Mouse (Mus musculus) myocyte (in vitro differentiated cells): ENCODE data around the gene Misp. TPM values are rescaled to one million over a fixed set of nuclear protein-coding genes. Genes with fewer than 3 reads are reported as not detected.
A peak's percentile ranks its signal among the peaks of the same experiment; 100 is the strongest.

Source experiments
- H3K27me3 ChIP-seq: one replicate; pipeline ENCODE4 v1.6.1; 2011; ENCODE audit not compliant: control insufficient read depth, insufficient read depth, insufficient read length
- H3K36me3 ChIP-seq: one replicate; pipeline ENCODE4 v1.6.1; 2011; ENCODE audit not compliant: control insufficient read depth, insufficient read depth
- H3K4me2 ChIP-seq: one replicate; pipeline ENCODE4 v1.6.1; 2011; ENCODE audit warnings: low read depth, control low read depth
- H3K4me3 ChIP-seq: one replicate; pipeline ENCODE4 v1.5.1; 2011; ENCODE audit warnings: mild to moderate bottlenecking, control low read depth, moderate library complexity
- H3K79me2 ChIP-seq: one replicate; pipeline ENCODE4 v1.6.1; 2011; ENCODE audit not compliant: control insufficient read depth, insufficient read depth
- H3ac ChIP-seq: one replicate; pipeline ENCODE4 v1.6.1; 2011; ENCODE audit not compliant: control insufficient read depth, insufficient read length
- CEBPB ChIP-seq: IDR thresholded peaks from 2 replicates; pipeline ENCODE4 v1.6.1; 2011; ENCODE audit warnings: mild to moderate bottlenecking, moderate library complexity; ENCODE audit not compliant: poor library complexity, insufficient read depth, severe bottlenecking
- E2F4 ChIP-seq: IDR thresholded peaks from one replicate; pipeline ENCODE4 v1.6.1; 2011; ENCODE audit warnings: mild to moderate bottlenecking, control low read depth, moderate library complexity; ENCODE audit not compliant: insufficient read depth
- MAX ChIP-seq: IDR thresholded peaks from one replicate; pipeline ENCODE4 v1.6.1; 2011; ENCODE audit warnings: low read depth, mild to moderate bottlenecking, control low read depth
- MYOD1 ChIP-seq, 3 experiments: IDR thresholded peaks; one replicate each; pipeline ENCODE4 v1.6.1; 2011; ENCODE audit warnings: control low read depth in 2 of 3, low read depth in 2 of 3, mild to moderate bottlenecking in 2 of 3, moderate library complexity in 1 of 3; ENCODE audit not compliant: insufficient read length in 2 of 3, control insufficient read depth in 1 of 3
- MYOG ChIP-seq, 3 experiments: IDR thresholded peaks; one replicate each; pipeline ENCODE4 v1.6.1; 2011; ENCODE audit warnings: control low read depth in 2 of 3, low read depth in 2 of 3, mild to moderate bottlenecking in 2 of 3; ENCODE audit not compliant: insufficient read length in 2 of 3, control insufficient read depth in 1 of 3, insufficient read depth in 1 of 3
- POLR2A ChIP-seq: IDR thresholded peaks from one replicate; pipeline ENCODE4 v1.6.1; 2011; ENCODE audit warnings: low read depth, mild to moderate bottlenecking, control low read depth, moderate library complexity; ENCODE audit not compliant: insufficient read length
- POLR2AphosphoS2 ChIP-seq: IDR thresholded peaks from one replicate; pipeline ENCODE4 v1.6.1; 2011; ENCODE audit warnings: low read depth, control low read depth; ENCODE audit not compliant: insufficient read length
- REST ChIP-seq: IDR thresholded peaks from one replicate; pipeline ENCODE4 v1.6.1; 2011; ENCODE audit warnings: mild to moderate bottlenecking, control low read depth, moderate library complexity; ENCODE audit not compliant: insufficient read depth, insufficient read length
- SRF ChIP-seq: IDR thresholded peaks from one replicate; pipeline ENCODE4 v1.6.1; 2011; ENCODE audit warnings: low read depth; ENCODE audit not compliant: control insufficient read depth, insufficient read length
- TCF12 ChIP-seq: IDR thresholded peaks from one replicate; pipeline ENCODE4 v1.6.1; 2011; ENCODE audit warnings: mild to moderate bottlenecking, control low read depth; ENCODE audit not compliant: poor library complexity, insufficient read depth, severe bottlenecking
- TCF3 ChIP-seq: IDR thresholded peaks from one replicate; pipeline ENCODE4 v1.6.1; 2011; ENCODE audit warnings: low read depth, control low read depth; ENCODE audit not compliant: insufficient read length
- USF1 ChIP-seq: IDR thresholded peaks from one replicate; pipeline ENCODE4 v1.6.1; 2011; ENCODE audit warnings: low read depth, mild to moderate bottlenecking, control low read depth, moderate library complexity
- polyA plus RNA-seq: library from polyadenylated mRNA; unstranded; fragments of >200 nt; fragmentation: generic; extraction: Trizol; gene quantifications from one replicate; pipeline ENCODE4 v1.2.1, GENCODE M21; 2012; ENCODE audit warnings: missing spikeins

Misp gene
- polyA plus RNA-seq, 1 experiment: 0.06 TPM

- H3K36me3 ChIP-seq: peaks cover 23% of the 10 kb centered on the region
- H3ac ChIP-seq: peak overlapping the region; percentile 83
- peaks cover 56% of the 10 kb centered on the region for H3K79me2 ChIP-seq
- H3K4me3 ChIP-seq: peak overlapping the region; percentile 98
- H3K27me3 ChIP-seq: no peaks in the 10 kb centered on the region
- peak overlapping the region; percentile 96 for H3K4me2 ChIP-seq
- TF ChIP-seq MYOD1 (IDR thresholded peaks at IDR 0.05; ENCODE audit: control insufficient read depth in 1 of 3, insufficient read length in 2 of 3, low read depth in 2 of 3) (no peak), E2F4 (no peak), MYOG (IDR thresholded peaks at IDR 0.05; ENCODE audit: control insufficient read depth in 1 of 3, insufficient read depth in 1 of 3, insufficient read length in 2 of 3, low read depth in 2 of 3) (no peak), REST (no peak), SRF (no peak), POLR2AphosphoS2 (peak; percentile 73), TCF3 (no peak), MAX (no peak)
These were observed 34.9 kb downstream of the Misp start for GRCm38 (mm10) chr10:79855558-79856184.

GRCm38 (mm10) chr10:79856280-79856679, 35.5 kb downstream of the Misp start:
- TF ChIP-seq REST: no peak
- no peak for TF ChIP-seq MYOG (IDR thresholded peaks at IDR 0.05; ENCODE audit: control insufficient read depth in 1 of 3, insufficient read depth in 1 of 3, insufficient read length in 2 of 3, low read depth in 2 of 3)
- no peak for TF ChIP-seq TCF12
- no peak for TF ChIP-seq SRF
- no peak for TF ChIP-seq MAX
- TF ChIP-seq TCF3: no peak
- TF ChIP-seq CEBPB: no peak
- TF ChIP-seq MYOD1 (IDR thresholded peaks at IDR 0.05; ENCODE audit: control insufficient read depth in 1 of 3, insufficient read length in 2 of 3, low read depth in 2 of 3): no peak
- no peak for TF ChIP-seq E2F4
- TF ChIP-seq POLR2A: no peak
- TF ChIP-seq USF1: no peak
- TF ChIP-seq POLR2AphosphoS2: no peak
- peak overlapping the region; percentile 98 for H3K4me3 ChIP-seq
- H3K4me2 ChIP-seq: peak overlapping the region; percentile 96
- peaks cover 29% of the 10 kb centered on the region for H3K36me3 ChIP-seq
- no peaks in the 10 kb centered on the region for H3K27me3 ChIP-seq
- H3K79me2 ChIP-seq: peaks cover 59% of the 10 kb centered on the region
- H3ac ChIP-seq: peak overlapping the region; percentile 83

- peak overlapping the region; percentile 98 for H3K4me3 ChIP-seq
- peak overlapping the region; percentile 83 for H3ac ChIP-seq
- H3K79me2 ChIP-seq: peaks cover 63% of the 10 kb centered on the region
- H3K36me3 ChIP-seq: peaks cover 35% of the 10 kb centered on the region
- H3K4me2 ChIP-seq: peak overlapping the region; percentile 96
- no peak for TF ChIP-seq TCF12
- no peak for TF ChIP-seq REST
- TF ChIP-seq SRF: no peak
- TF ChIP-seq USF1: no peak
- no peak for TF ChIP-seq MYOD1 (IDR thresholded peaks at IDR 0.05; ENCODE audit: control insufficient read depth in 1 of 3, insufficient read length in 2 of 3, low read depth in 2 of 3)
- TF ChIP-seq E2F4: no peak
- no peak for TF ChIP-seq POLR2A
- no peak for TF ChIP-seq MAX
- TF ChIP-seq TCF3: no peak
- TF ChIP-seq MYOG (IDR thresholded peaks at IDR 0.05; ENCODE audit: control insufficient read depth in 1 of 3, insufficient read depth in 1 of 3, insufficient read length in 2 of 3, low read depth in 2 of 3): no peak
- TF ChIP-seq POLR2AphosphoS2: no peak
- no peaks in the 10 kb centered on the region for H3K27me3 ChIP-seq
These were observed 36.1 kb downstream of the Misp start for GRCm38 (mm10) chr10:79856704-79857451.

- peak overlapping the region; percentile 96 for H3K4me2 ChIP-seq
- H3K27me3 ChIP-seq: no peaks in the 10 kb centered on the region
- H3K4me3 ChIP-seq: peak overlapping the region; percentile 98
- peaks cover 41% of the 10 kb centered on the region for H3K36me3 ChIP-seq
- TF ChIP-seq TCF12: no peak
- TF ChIP-seq E2F4: no peak
- no peak for TF ChIP-seq USF1
- no peak for TF ChIP-seq TCF3
- no peak for TF ChIP-seq MAX
- peak; percentile 30 for TF ChIP-seq POLR2A
- TF ChIP-seq SRF: no peak
- TF ChIP-seq REST: no peak
- no peak for TF ChIP-seq MYOG (IDR thresholded peaks at IDR 0.05; ENCODE audit: control insufficient read depth in 1 of 3, insufficient read depth in 1 of 3, insufficient read length in 2 of 3, low read depth in 2 of 3)
- no peak for TF ChIP-seq MYOD1 (IDR thresholded peaks at IDR 0.05; ENCODE audit: control insufficient read depth in 1 of 3, insufficient read length in 2 of 3, low read depth in 2 of 3)
- TF ChIP-seq CEBPB: no peak
- peak; percentile 11 for TF ChIP-seq POLR2AphosphoS2
- peaks cover 63% of the 10 kb centered on the region for H3K79me2 ChIP-seq
- peak overlapping the region; percentile 83 for H3ac ChIP-seq
These were observed 36.6 kb downstream of the Misp start for GRCm38 (mm10) chr10:79857452-79857811.
